Mouse (Mus musculus) brain, embryonic 18.5 days (tissue): Measurements from ENCODE around the gene Pan2.
A peak's percentile ranks its signal among the peaks of the same experiment; 100 is the strongest.
"Not testable (repeated sequence)": the region's sequence is repeated elsewhere in the genome, so short reads cannot be mapped to it uniquely, and the experiment has no call there.

Source experiments
- DNase-seq: peaks from one replicate; pipeline ENCODE4 v3.0.0-alpha.2; 2012; ENCODE audit warnings: low read depth, low spot score

The Pan2 gene

DNA sequence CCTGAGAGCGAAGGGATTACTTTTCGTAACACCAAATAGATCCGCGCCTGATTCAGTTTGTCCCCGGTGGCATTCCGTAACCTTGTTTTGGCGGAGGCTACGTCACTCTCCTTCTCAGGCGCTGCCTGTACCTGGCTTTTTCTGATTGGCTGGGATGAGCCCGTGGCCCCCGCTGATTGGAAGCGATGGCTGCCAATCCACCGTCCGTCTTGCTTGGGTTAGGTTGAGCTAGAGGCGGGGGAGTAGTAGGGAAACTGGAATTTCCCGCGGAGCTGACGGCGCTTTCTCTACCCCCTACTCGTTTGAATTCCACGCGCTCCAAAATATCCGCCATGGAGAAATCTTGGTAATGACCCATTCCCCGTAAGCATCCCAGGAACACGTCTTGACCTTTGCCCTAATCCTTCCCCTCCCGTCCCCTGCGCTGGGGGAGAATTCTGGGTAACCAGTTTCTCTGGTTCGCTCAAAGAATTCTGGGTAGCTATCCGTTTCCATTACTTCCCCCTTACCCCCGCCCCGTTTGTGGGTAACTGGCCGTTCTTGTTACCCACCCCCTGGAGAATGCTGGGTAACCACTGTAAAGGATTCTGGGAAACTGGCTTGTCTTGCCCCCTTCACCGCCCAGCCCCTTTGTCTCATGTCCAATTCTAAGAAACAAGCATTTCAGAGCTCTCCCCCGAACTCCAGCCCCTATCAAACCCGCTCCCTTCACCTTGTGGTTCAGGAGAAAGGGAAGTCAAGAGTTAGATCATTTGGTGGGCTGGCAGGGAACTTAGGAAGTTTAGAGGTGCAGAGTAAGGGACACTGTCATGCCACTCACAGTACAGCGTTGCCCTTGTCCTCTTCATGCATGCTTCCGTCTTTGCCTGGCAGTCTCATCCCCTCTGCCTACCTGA lies at the start of gene Pan2:
Gene Pan2, plus strand, starts transcription at position 210 of the 896 bp plus-strand sequence.
- DNase-seq: peak; percentile 99

DNA sequence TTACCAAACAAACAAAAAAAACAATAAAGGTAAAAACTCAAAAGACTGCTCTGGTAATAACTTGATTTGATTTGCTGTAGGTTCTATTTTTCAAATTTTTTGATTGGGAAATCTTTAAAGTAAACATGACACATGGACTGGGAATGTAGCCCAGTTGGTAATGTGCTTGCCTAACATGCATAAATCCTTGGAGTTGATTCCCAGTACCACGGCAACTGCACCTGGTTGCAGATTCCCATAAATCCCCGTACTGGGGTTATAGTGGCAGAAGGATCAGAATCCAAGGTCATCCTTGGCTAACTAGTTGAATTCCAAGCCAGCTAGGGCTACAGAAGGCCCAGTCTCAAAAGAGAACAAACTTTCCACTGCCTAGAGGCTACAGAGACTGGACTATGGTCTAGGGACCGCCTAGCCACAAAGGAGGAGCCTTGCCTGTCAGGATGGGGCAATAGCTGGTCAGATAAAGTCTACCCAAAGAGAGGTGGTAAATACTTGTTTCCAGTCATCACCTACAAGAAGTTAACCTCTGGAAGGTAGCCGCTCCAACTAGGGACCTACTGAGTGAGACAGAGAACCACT lies 49.4 kb upstream of the Pan2 start, which contains the start of gene Apon:
Gene Apon, plus strand, starts transcription at position 420 of the 579 bp plus-strand sequence.
- DNase-seq: no peak

DNA sequence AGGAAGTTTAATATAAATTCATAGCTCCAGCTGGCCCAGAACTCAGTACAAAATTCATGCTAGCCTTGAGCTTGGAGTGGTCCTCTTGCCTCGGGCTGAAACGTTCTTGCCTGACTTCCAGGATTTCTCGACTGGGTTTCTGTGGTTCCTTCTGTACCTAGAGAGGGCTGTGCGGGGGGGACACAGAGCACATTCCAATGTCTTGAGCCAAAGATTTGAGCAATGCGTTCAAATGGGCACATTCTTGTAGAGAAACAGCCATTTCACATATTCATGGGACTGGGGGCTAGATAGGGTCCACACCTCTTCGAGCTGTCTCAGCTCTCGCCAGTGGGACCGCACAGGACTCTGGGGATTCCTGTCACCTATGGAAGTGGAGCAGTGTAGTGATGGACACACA lies 47.2 kb upstream of the Pan2 start:
- no peak for DNase-seq

DNA sequence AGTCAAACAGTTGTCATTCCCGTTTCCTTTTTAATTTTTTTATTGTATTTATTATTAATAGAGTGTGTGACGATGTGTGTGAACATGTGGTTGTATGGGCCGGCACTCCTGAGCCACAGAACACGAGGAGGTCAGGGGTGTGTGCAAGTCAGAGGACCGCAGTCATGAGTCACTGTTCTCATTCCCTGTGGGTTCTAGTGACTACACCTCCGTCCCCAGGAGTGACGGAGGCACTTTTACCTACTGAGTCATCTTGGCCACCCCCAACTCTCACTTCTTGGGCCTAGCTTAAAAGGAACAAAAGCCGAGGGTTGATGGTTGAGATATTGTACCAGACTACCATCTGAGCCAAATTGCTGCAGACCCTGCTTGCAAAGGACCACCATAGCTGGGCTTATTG lies 46.8 kb upstream of the Pan2 start:
- no peak for DNase-seq

DNA sequence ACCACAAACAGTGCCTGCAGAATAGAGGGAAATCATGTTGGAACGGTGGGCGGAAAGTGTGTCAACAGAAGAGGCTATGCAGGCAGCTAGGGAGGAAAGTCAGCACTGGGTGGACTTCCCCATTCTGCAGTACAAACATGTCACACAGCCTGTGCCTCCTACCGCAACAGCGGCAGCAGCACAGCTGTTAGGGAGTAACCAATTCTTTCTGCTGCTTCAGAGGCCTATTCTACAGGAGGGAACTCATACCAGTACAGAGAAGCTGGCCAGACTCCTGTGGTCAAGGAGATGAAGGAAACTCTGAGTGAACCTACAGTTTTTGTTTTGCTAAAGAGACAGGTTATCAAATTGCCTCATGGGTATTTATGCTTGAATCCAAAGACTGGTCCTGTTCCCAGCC lies 44.2 kb upstream of the Pan2 start:
- no peak for DNase-seq

DNA sequence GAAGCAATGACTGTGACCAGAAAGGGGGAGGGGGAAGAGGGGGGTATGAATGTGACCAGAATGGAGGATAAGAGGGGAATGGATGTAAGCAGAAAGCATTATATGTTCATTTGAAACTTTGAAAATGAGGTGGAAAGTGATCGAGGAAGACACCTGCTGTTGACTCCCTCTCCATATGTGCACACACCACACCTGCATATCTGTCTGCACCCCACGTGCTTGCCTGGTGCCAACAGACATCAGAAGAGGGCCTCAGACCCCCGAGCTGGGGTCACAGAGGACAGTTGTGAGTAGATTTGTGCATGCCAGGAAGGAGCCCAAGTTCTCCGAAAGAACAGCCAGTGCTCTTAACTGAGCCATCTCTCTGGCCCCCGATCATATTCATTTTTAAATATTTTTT lies 43.2 kb upstream of the Pan2 start:
- no peak for DNase-seq

DNA sequence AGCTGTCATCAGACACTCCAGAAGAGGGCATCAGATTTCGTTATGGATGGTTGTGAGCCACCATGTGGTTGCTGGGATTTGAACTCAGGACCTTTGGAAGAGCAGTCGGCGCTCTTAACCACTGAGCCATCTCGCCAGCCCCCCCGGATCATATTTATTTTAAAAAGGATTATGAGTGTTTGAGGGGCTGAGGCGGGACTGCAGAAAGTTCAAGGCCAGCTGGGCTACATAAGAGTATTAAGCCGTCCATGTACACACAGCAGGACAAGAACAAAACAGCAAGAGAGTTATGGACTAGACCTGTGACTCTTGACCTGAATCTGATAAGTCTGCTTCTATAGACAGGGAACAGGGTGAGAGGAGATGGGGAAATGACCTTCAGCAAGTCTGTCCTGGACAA lies 42.8 kb upstream of the Pan2 start:
- DNase-seq: not testable (repeated sequence)

DNA sequence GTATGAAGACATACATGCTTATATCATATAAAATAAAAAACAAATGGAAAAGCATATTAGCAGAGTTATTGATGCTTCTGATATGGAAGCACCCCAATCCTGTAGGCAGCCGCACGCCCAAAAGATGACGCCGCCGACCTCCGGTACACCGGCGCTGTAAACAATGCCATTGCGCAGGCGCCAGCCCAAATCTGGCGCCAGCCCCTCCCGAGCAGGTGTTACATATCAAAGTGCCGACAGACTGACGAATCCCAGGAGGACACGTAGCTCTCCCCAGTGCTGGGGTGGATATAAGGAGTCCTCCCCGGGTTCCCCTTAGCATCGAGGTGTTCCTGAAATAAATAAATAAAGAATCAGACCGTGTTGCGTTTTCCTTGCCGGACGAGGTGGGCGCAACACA lies 40.8 kb upstream of the Pan2 start:
- no peak for DNase-seq

DNA sequence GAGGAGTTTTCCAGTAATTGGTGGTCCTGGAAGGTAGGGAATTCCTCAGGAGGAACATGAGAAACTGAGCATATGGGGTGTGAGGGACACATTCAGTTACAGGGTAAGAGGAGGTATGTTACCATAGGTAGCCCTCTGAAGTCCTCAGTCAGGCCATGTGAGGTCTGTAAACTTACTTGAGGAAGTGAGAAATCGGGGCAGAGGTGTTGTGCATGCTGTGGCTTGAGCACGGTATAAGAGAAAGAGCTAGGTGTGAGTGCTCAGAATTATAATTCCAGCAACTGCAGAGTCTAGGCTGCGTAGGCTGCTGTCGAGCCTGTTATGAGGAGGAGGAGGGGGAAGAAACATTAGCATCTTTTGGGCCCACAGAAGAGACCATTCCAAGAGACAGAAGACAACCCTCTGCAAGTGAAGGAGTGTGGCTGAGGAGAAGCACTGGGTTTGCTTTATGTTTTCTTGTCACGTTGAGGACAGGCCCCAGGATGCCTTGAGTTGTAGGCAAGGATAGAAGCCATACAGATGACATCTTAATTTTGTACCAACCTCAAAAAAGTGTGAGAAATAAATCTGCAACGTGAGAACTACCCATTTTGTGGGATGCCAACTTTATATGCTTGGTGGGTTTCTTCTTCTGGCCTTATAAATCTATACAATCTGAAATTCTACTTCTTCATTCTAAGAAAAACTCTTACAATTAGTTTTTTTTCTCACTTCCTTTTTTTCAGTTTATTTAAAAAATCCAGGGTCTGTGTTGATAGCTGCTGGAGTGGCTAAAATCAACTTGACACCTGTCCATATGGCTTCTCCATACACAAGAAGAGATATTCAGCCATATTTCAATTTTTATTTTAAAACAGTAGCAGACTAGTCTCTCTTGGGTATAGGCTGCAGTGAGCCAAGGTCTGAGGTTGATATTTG lies 39.5 kb upstream of the Pan2 start:
- DNase-seq: no peak

DNA sequence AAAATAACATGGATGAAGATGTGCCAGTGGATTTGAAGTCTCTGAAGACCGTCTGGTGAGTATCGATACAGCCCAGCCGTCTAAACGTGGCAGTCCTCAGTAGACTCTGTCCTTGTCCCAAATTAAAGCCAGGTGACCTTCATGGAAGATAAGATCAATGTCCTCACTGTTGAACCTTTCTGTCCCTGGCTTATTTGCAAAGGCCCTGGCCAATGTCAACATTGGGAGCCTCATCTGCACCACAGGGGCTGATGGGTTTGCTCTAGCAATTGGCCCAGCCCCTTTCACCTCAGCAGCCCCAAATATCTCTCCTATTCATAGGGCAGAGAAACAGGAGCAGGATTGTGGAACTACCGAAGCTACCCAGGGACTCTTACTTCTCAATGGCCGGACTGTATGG lies 34.8 kb upstream of the Pan2 start, which contains the start of gene Apof:
Gene Apof, plus strand, starts transcription at position 301 of the 400 bp plus-strand sequence.
- DNase-seq: no peak

DNA sequence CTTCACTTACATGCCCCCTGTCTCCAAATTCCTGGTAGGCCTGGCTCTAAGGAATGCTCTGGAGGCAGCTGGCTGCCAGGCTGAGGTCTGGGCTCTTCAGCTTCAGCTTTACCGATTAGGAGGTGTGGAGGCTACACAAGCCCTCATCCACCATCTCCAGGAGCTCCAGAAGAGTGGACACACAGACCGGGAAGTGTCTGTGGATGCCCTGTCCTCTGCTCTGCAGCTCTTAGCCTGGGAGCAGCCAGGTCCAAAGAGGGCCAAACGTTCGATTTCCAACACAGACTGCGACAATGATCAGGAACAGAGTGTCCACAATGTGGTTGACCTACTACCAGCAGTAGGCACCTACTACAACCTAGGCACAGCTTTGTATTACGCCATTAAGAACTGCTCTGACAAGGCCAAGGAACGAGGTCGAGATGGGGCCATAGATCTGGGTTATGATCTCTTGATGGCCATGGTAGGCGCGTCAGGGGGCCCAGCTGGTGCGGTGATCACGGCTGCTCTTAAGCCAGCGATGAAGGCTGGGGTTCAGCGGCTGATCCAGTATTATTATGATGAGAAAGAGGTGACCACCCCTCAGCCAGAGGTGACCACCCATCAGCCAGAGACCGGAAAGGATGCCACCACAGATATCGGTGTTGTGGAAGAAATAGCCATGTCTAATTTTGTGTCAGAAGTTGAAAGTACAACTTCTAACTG lies 33.8 kb upstream of the Pan2 start:
- DNase-seq: no peak

DNA sequence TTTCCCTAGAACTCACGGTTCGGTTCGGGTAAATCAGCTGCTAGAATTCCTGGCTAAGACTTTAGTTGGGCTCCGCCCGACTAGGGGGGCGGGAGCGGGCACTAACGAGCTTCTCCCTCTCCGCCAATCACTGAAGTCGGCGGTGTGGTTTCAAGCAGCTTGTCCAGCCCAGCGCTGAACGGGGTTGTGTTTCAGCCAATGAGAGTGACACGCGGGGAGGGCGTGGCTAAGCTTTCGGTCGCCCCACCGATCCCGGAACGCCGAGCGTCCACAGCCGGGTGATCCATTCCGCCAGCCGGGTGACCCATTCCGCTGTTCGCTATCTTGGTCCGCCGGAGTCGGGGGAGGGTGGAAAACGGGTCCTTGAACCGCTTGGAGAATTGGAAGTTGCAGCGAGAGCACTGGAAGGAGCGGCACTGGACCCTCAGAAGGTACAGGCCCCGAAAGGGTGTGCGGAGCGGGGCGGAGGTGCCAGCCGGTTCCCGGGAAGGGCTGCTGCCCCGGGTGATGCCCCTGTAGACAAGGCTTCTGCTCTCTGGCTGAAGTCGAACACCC lies 32.8 kb upstream of the Pan2 start, which contains the start of gene Stat2:
Gene Stat2, plus strand, starts transcription at position 273 of the 555 bp plus-strand sequence.
- peak; percentile 92 for DNase-seq

DNA sequence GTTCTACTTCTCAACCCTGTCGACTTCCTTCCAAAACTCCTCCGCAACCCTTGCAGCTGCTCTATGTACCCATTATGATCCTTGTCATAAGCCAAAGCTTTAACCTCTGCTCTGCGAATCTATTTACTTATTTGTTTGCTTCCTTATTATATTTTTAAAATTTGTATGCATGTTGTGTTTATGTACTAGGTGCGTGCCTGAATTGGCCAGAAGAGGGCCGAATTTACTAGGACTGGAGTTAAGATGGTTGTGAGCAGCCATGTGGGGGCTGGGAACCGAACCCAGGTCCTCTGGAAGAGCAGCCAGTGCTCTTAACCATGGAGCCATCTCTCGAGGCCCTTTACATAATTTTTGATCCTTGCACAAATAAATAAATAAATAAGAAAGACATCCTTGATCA lies 32.3 kb upstream of the Pan2 start:
- DNase-seq: no peak

DNA sequence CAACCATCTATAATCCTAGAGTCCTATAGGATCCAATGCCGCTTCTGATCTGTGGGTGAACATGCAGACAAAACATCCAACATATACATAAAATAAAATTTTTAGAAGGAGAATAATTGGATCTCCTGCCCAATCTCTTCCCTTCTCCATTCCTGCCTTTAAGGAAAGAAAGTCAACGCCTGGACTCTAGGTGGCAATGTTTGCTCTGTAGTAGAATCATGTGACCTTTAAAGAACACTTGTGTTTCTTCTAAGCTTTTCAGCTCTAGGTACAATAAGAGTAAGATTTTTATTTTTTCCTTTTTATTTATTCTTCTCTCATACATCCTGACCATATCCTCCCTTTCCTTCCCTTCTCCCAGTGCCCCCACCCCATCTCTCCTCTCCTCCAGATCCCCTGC lies 31.3 kb upstream of the Pan2 start:
- no peak for DNase-seq

DNA sequence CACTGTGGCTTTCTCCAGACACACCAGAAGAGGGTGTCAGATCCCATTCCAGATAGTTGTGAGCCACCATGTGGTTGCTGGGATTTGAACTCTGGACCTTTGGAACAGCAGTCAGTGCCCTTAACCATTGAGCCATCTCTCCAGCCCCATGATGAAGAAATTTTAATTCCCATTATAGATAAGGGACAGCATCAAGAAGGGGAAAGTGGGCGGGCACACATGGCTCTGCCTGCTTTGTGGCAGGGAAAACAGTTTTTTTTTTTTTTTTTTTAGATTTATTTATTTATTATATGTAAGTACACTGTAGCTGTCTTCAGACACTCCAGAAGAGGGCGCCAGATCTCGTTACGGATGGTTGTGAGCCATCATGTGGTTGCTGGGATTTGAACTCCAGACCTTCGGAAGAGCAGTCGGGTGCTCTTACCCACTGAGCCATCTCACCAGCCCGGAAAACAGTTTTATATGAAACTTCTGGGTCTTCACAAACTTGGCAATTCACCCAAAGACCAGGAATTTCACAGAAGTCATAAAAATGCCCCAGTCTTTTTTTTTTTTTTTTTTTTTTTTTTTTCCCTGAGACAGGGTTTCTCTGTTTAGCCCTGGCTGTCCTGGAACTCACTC lies 30.2 kb upstream of the Pan2 start:
- DNase-seq: not testable (repeated sequence)

DNA sequence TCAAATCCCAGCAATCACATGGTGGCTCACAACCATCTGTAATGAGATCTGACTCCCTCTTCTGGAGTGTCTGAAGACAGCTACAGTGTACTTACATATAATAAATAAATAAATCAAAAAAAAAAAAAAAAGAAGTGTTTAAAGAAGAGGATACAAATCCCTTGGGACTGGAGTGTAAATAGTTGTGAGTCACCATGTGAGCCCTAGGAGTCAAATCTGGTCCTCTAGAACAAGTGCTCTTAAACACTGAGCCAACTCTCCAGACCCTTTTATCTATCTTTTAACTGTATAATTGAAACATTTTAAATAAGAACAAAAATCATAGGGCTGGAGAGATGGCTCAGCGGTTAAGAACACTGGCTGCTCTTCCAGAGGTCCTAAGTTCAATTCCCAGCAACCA lies 27.8 kb upstream of the Pan2 start:
- DNase-seq: not testable (repeated sequence)

DNA sequence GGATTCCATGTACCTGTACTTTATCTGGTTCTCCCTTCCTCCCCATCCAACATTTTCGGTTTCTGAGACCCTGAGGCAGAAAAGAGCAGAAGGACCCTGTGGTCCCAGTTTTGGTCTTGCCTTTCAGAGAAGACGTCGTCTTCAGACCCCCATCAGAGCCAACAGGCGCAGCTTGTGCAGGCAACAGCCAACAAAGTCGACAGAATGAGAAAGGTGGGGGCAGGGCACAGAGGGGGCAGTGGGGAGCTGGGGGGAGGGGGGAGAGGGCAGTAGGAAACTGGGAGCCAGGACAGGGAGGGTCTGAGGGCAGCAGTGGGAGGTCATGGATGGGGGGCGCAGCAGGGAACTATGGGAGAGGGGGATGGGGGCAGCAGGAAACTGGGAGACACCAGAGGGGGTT lies 25.0 kb upstream of the Pan2 start:
- no peak for DNase-seq

DNA sequence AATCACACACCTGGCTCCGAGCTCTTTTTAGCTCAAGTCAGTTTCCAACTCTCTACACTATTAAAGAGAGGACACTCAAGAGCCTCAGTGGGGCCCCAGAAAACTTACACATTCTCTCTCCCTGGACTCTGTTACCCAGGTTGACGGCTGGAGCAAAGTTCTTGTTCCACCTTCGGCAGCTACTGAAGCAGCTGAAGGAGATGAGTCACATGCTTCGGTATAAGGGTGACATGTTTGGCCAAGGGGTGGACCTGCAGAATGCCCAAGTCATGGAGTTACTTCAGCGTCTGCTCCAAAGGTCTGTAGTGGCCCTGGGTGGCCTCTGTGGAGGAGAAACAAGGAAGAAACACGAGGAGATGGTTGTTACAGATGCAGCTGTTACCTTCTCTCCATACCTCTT lies 22.2 kb upstream of the Pan2 start:
- DNase-seq: no peak

DNA sequence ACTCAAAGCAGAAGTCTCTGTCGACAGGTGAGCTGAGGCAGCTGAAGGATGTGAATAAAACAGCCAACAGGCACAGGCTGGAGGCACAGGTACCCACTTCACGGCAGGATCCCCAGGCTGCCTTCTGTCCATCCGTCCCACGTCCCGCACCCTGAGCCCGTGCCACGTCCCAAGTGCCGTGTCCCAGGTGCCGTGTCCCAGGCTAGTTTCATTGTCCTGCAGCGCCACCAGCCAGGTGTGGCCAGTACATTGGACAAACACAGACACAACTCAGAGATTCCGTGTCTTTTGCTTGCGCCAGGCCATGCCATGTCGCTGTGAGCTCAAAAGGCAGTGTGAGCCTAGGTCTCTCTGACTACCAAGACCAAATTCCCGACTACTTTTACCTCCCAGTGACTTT lies 21.5 kb upstream of the Pan2 start:
- DNase-seq: no peak

DNA sequence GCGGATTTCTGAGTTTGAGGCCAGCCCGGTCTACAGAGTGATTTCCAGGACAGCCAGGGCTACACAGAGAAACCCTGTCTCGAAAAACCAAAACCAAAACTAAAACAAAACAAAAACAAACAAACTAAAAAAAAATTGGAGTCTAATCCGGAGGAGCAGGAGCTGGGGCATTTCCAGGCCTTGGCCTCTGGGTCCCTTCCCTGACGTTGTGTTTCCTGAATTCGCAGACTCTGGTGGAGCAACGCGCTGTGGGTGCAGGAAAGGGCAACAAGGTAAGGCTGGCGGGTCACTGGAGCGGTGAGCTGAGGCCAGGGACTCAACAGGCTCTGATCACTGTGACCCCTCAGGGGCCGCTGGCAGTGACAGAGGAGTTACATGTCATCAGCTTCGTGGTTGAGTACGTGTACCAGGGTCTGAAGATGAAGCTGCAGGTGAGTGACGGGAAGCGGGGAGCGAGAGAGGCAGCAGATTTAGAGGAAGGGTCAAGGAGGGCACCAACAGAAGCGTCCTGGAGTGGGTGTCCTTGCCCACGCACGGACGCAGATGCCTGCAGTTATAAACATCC lies 20.2 kb upstream of the Pan2 start:
- DNase-seq: no peak
